Mouse (Mus musculus): Measurements from ENCODE around the gene Ahrr. TPM values are rescaled to one million over a fixed set of nuclear protein-coding genes. Genes with fewer than 3 reads are reported as not detected.

Ahrr gene
- total RNA-seq, 1 experiment: 0.27 TPM

GRCm38 (mm10) chr13:74192613-74193012 is 99.5 kb downstream of the Ahrr start:
- H3K27ac ChIP-seq (ENCODE audit: insufficient read depth, low read depth, low read length, poor library complexity, severe bottlenecking): no peak overlapping the region
- H3K4me3 ChIP-seq (ENCODE audit: insufficient read depth in 1 of 2, low read depth in 1 of 2, low read length in 2 of 2, poor library complexity in 1 of 2, severe bottlenecking in 1 of 2): no peak overlapping the region
- peak; percentile 29 for DNase-seq (ENCODE audit: low read depth, low spot score)
- in situ Hi-C loops (cut with MboI; ENCODE audit: low sequenced_read_pairs in 2 of 2, unreplicated experiment in 2 of 2): no loop called here
- H3K9ac ChIP-seq (ENCODE audit: insufficient read depth, low read depth, low read length, poor library complexity, severe bottlenecking): no peak overlapping the region
- no peaks in the 10 kb centered on the region; a peak in 1 of 4 replicates for H3K4me1 ChIP-seq (ENCODE audit: control insufficient read depth in 2 of 2, insufficient read depth in 2 of 2, low read length in 2 of 2, poor library complexity in 1 of 2)
- peaks cover 8% of the 10 kb centered on the region for H3K36me3 ChIP-seq (ENCODE audit: control insufficient read depth, insufficient read depth, low read length, poor library complexity, severe bottlenecking)
- no peaks in the 10 kb centered on the region for H3K9me3 ChIP-seq (ENCODE audit: control insufficient read depth, insufficient read depth, low read depth, low read length)
- TF ChIP-seq ZC3H11A (IDR thresholded peaks at IDR 0.05; ENCODE audit: borderline replicate concordance, low read depth, low read length) (no peak), MAFK (IDR thresholded peaks at IDR 0.05; ENCODE audit: insufficient read depth, low read depth, low read length) (no peak), HCFC1 (IDR thresholded peaks at IDR 0.05; ENCODE audit: borderline replicate concordance, insufficient read depth, low read length) (no peak), CHD2 (IDR thresholded peaks at IDR 0.05; ENCODE audit: low read depth, low read length) (no peak), ZNF384 (IDR thresholded peaks at IDR 0.05; ENCODE audit: low read depth, low read length) (no peak)

- no peaks in the 10 kb centered on the region for H3K9me3 ChIP-seq (ENCODE audit: control insufficient read depth, insufficient read depth, low read depth, low read length)
- H3K36me3 ChIP-seq (ENCODE audit: control insufficient read depth, insufficient read depth, low read length, poor library complexity, severe bottlenecking): peaks cover 9% of the 10 kb centered on the region
- H3K27ac ChIP-seq (ENCODE audit: insufficient read depth, low read depth, low read length, poor library complexity, severe bottlenecking): no peak overlapping the region
- H3K9ac ChIP-seq (ENCODE audit: insufficient read depth, low read depth, low read length, poor library complexity, severe bottlenecking): no peak overlapping the region
- H3K4me3 ChIP-seq (ENCODE audit: insufficient read depth in 1 of 2, low read depth in 1 of 2, low read length in 2 of 2, poor library complexity in 1 of 2, severe bottlenecking in 1 of 2): no peak overlapping the region
- no peak for TF ChIP-seq ZNF384 (IDR thresholded peaks at IDR 0.05; ENCODE audit: low read depth, low read length)
- no peak for TF ChIP-seq ZC3H11A (IDR thresholded peaks at IDR 0.05; ENCODE audit: borderline replicate concordance, low read depth, low read length)
- no peak for TF ChIP-seq HCFC1 (IDR thresholded peaks at IDR 0.05; ENCODE audit: borderline replicate concordance, insufficient read depth, low read length)
- no peak for TF ChIP-seq MAFK (IDR thresholded peaks at IDR 0.05; ENCODE audit: insufficient read depth, low read depth, low read length)
- no peak for TF ChIP-seq CHD2 (IDR thresholded peaks at IDR 0.05; ENCODE audit: low read depth, low read length)
- H3K4me1 ChIP-seq (ENCODE audit: control insufficient read depth in 2 of 2, insufficient read depth in 2 of 2, low read length in 2 of 2, poor library complexity in 1 of 2): no peaks in the 10 kb centered on the region
- no peak for DNase-seq (ENCODE audit: low read depth, low spot score)
- in situ Hi-C loops (cut with MboI; ENCODE audit: low sequenced_read_pairs in 2 of 2, unreplicated experiment in 2 of 2): no loop called here
Measured at GRCm38 (mm10) chr13:74183011-74183695, 109.0 kb downstream of the Ahrr start.

GRCm38 (mm10) chr13:74172036-74172435 is 120.1 kb downstream of the Ahrr start:
- Histone ChIP-seq H3K9me3 (ENCODE audit: control insufficient read depth, insufficient read depth, low read depth, low read length) (no peaks in the 10 kb centered on the region), H3K27ac (ENCODE audit: insufficient read depth, low read depth, low read length, poor library complexity, severe bottlenecking) (no peak overlapping the region), H3K4me3 (ENCODE audit: insufficient read depth in 1 of 2, low read depth in 1 of 2, low read length in 2 of 2, poor library complexity in 1 of 2, severe bottlenecking in 1 of 2) (no peak overlapping the region), H3K36me3 (ENCODE audit: control insufficient read depth, insufficient read depth, low read length, poor library complexity, severe bottlenecking) (peaks cover 4% of the 10 kb centered on the region), H3K9ac (ENCODE audit: insufficient read depth, low read depth, low read length, poor library complexity, severe bottlenecking) (no peak overlapping the region), H3K4me1 (ENCODE audit: control insufficient read depth in 2 of 2, insufficient read depth in 2 of 2, low read length in 2 of 2, poor library complexity in 1 of 2) (peaks cover 0 to under 1% of the 10 kb centered on the region in 2 experiments; a peak in 1 of 4 replicates)
- in situ Hi-C loops (cut with MboI; ENCODE audit: low sequenced_read_pairs in 2 of 2, unreplicated experiment in 2 of 2): no loop called here
- TF ChIP-seq ZNF384 (IDR thresholded peaks at IDR 0.05; ENCODE audit: low read depth, low read length): no peak
- TF ChIP-seq HCFC1 (IDR thresholded peaks at IDR 0.05; ENCODE audit: borderline replicate concordance, insufficient read depth, low read length): no peak
- TF ChIP-seq MAFK (IDR thresholded peaks at IDR 0.05; ENCODE audit: insufficient read depth, low read depth, low read length): no peak
- no peak for TF ChIP-seq CHD2 (IDR thresholded peaks at IDR 0.05; ENCODE audit: low read depth, low read length)
- no peak for TF ChIP-seq ZC3H11A (IDR thresholded peaks at IDR 0.05; ENCODE audit: borderline replicate concordance, low read depth, low read length)
- no peak for DNase-seq (ENCODE audit: low read depth, low spot score)

- Histone ChIP-seq H3K4me3 (ENCODE audit: insufficient read depth in 1 of 2, low read depth in 1 of 2, low read length in 2 of 2, poor library complexity in 1 of 2, severe bottlenecking in 1 of 2) (no peak overlapping the region), H3K27ac (ENCODE audit: insufficient read depth, low read depth, low read length, poor library complexity, severe bottlenecking) (no peak overlapping the region), H3K9me3 (ENCODE audit: control insufficient read depth, insufficient read depth, low read depth, low read length) (no peaks in the 10 kb centered on the region), H3K9ac (ENCODE audit: insufficient read depth, low read depth, low read length, poor library complexity, severe bottlenecking) (no peak overlapping the region), H3K4me1 (ENCODE audit: control insufficient read depth in 2 of 2, insufficient read depth in 2 of 2, low read length in 2 of 2, poor library complexity in 1 of 2) (peaks cover 0 to 3% of the 10 kb centered on the region in 2 experiments; a peak in 1 of 4 replicates), H3K36me3 (ENCODE audit: control insufficient read depth, insufficient read depth, low read length, poor library complexity, severe bottlenecking) (peaks cover 4% of the 10 kb centered on the region)
- in situ Hi-C loops (cut with MboI; ENCODE audit: low sequenced_read_pairs in 2 of 2, unreplicated experiment in 2 of 2): no loop called here
- no peak for TF ChIP-seq ZC3H11A (IDR thresholded peaks at IDR 0.05; ENCODE audit: borderline replicate concordance, low read depth, low read length)
- no peak for TF ChIP-seq HCFC1 (IDR thresholded peaks at IDR 0.05; ENCODE audit: borderline replicate concordance, insufficient read depth, low read length)
- no peak for TF ChIP-seq ZNF384 (IDR thresholded peaks at IDR 0.05; ENCODE audit: low read depth, low read length)
- TF ChIP-seq CHD2 (IDR thresholded peaks at IDR 0.05; ENCODE audit: low read depth, low read length): no peak
- TF ChIP-seq MAFK (IDR thresholded peaks at IDR 0.05; ENCODE audit: insufficient read depth, low read depth, low read length): no peak
- DNase-seq (ENCODE audit: low read depth, low spot score): no peak
Measured at GRCm38 (mm10) chr13:74169446-74170164, 122.5 kb downstream of the Ahrr start.

Data from ES-E14 (cell line).